Mouse (Mus musculus): Measurements from ENCODE around the gene Zfp1. TPM values are rescaled to one million over a fixed set of nuclear protein-coding genes. Genes with fewer than 3 reads are reported as not detected.

Gene Zfp1
- polyA plus RNA-seq, 1 experiment from 2014 or later = 28.4 TPM

GRCm38 (mm10) chr8:111613181-111613580, 30.0 kb upstream of the Zfp1 start:
- WGBS = 88% methylated on average over 5 of the region's 5 CpGs

GRCm38 (mm10) chr8:111614786-111615701, 28.2 kb upstream of the Zfp1 start:
- Histone ChIP-seq H3K9ac (no peak overlapping the region), H3K27ac (no peak overlapping the region), H3K9me3 (no peaks in the 10 kb centered on the region), H3K4me1 (0 out of 2 replicates have a peak, but pooled peaks cover 8% of the 10 kb centered on the region), H3K4me2 (no peak overlapping the region), H3K27me3 (no peaks in the 10 kb centered on the region), H3K4me3 (replicated peaks) (no peak overlapping the region), H3K36me3 (replicated peaks) (peaks cover 14% of the 10 kb centered on the region)
- WGBS = 93% methylated on average over 6 of the region's 6 CpGs
- no peak for ATAC-seq (ENCODE audit: low FRiP score)

More at GRCm38 (mm10) chr8:111613181-111613580, 30.0 kb upstream of the Zfp1 start:
- no peaks in the 10 kb centered on the region for H3K27me3 ChIP-seq
- no peak overlapping the region for H3K27ac ChIP-seq
- H3K9ac ChIP-seq = no peak overlapping the region
- no peaks in the 10 kb centered on the region for H3K9me3 ChIP-seq
- no peak for ATAC-seq (ENCODE audit: low FRiP score)
- no peak overlapping the region for H3K4me2 ChIP-seq
- peaks cover 8% of the 10 kb centered on the region for H3K36me3 ChIP-seq (replicated peaks)
- H3K4me3 ChIP-seq (replicated peaks) = no peak overlapping the region
- H3K4me1 ChIP-seq = 0 out of 2 replicates have a peak, but pooled peaks cover 8% of the 10 kb centered on the region

GRCm38 (mm10) chr8:111617812-111618211, 25.4 kb upstream of the Zfp1 start:
- peaks cover 30% of the 10 kb centered on the region for H3K36me3 ChIP-seq (replicated peaks)
- H3K9ac ChIP-seq = no peak overlapping the region
- no peaks in the 10 kb centered on the region for H3K9me3 ChIP-seq
- no peak overlapping the region for H3K4me2 ChIP-seq
- no peak overlapping the region for H3K4me3 ChIP-seq (replicated peaks)
- no peak for ATAC-seq (ENCODE audit: low FRiP score)
- peaks cover 8% of the 10 kb centered on the region; the same call in 1 of the 2 replicates for H3K4me1 ChIP-seq
- no peaks in the 10 kb centered on the region for H3K27me3 ChIP-seq
- no peak overlapping the region for H3K27ac ChIP-seq
- WGBS = 68% methylated on average over 6 of the region's 6 CpGs

- Histone ChIP-seq H3K4me2 (no peak overlapping the region), H3K4me3 (replicated peaks) (no peak overlapping the region), H3K4me1 (peaks cover 8% of the 10 kb centered on the region; the same call in 1 of the 2 replicates), H3K36me3 (replicated peaks) (peaks cover 29% of the 10 kb centered on the region), H3K27ac (no peak overlapping the region), H3K9me3 (no peaks in the 10 kb centered on the region), H3K27me3 (no peaks in the 10 kb centered on the region), H3K9ac (no peak overlapping the region)
- 95% methylated on average over 4 of the region's 4 CpGs for WGBS
- no peak for ATAC-seq (ENCODE audit: low FRiP score)
Measured at GRCm38 (mm10) chr8:111618273-111618672, 24.9 kb upstream of the Zfp1 start.

- Histone ChIP-seq H3K4me3 (replicated peaks) (no peak overlapping the region), H3K27ac (no peak overlapping the region), H3K9me3 (no peaks in the 10 kb centered on the region), H3K27me3 (no peaks in the 10 kb centered on the region), H3K36me3 (replicated peaks) (peaks cover 39% of the 10 kb centered on the region), H3K4me2 (no peak overlapping the region), H3K9ac (no peak overlapping the region), H3K4me1 (peaks cover 8% of the 10 kb centered on the region; the same call in 1 of the 2 replicates)
- no peak for ATAC-seq (ENCODE audit: low FRiP score)
- WGBS = 75% methylated on average over 1 of the region's 1 CpGs
Measured at GRCm38 (mm10) chr8:111619936-111620335, 23.3 kb upstream of the Zfp1 start.

- Histone ChIP-seq H3K9me3 (no peaks in the 10 kb centered on the region), H3K4me1 (peaks cover 8% of the 10 kb centered on the region; the same call in 1 of the 2 replicates), H3K4me3 (replicated peaks) (no peak overlapping the region), H3K27me3 (no peaks in the 10 kb centered on the region), H3K4me2 (no peak overlapping the region), H3K27ac (0 out of 2 replicates have a peak overlapping the region, but pooled peaks have one; percentile 9), H3K9ac (no peak overlapping the region), H3K36me3 (replicated peaks) (peaks cover 39% of the 10 kb centered on the region)
- 65% methylated on average over 3 of the region's 3 CpGs for WGBS
- ATAC-seq (ENCODE audit: low FRiP score) = no peak
Measured at GRCm38 (mm10) chr8:111622104-111622503, 21.1 kb upstream of the Zfp1 start.

GRCm38 (mm10) chr8:111622553-111622952, 20.6 kb upstream of the Zfp1 start:
- Histone ChIP-seq H3K4me3 (replicated peaks) (no peak overlapping the region), H3K4me1 (peaks cover 7% of the 10 kb centered on the region; the same call in 1 of the 2 replicates), H3K36me3 (replicated peaks) (peaks cover 39% of the 10 kb centered on the region), H3K9ac (no peak overlapping the region), H3K9me3 (no peaks in the 10 kb centered on the region), H3K27me3 (no peaks in the 10 kb centered on the region), H3K27ac (no peak overlapping the region; the same call in 1 of the 2 replicates), H3K4me2 (no peak overlapping the region)
- 79% methylated on average over 10 of the region's 10 CpGs for WGBS
- ATAC-seq (ENCODE audit: low FRiP score) = no peak

GRCm38 (mm10) chr8:111624081-111624852, 18.9 kb upstream of the Zfp1 start:
- ATAC-seq (ENCODE audit: low FRiP score) = no peak
- 0 out of 2 replicates have a peak overlapping the region, but pooled peaks have one; percentile 3 for H3K27ac ChIP-seq

GRCm38 (mm10) chr8:111624853-111625221, 18.4 kb upstream of the Zfp1 start:
- Histone ChIP-seq H3K9ac (no peak overlapping the region), H3K4me2 (no peak overlapping the region), H3K27ac (no peak overlapping the region), H3K36me3 (replicated peaks) (peaks cover 38% of the 10 kb centered on the region), H3K4me1 (no peaks in the 10 kb centered on the region; the same call in 1 of the 2 replicates), H3K9me3 (no peaks in the 10 kb centered on the region), H3K4me3 (replicated peaks) (no peak overlapping the region), H3K27me3 (no peaks in the 10 kb centered on the region)
- peak; percentile 31; the same call in 1 of the 2 replicates for ATAC-seq (ENCODE audit: low FRiP score)
- 92% methylated on average over 10 of the region's 10 CpGs for WGBS

More at GRCm38 (mm10) chr8:111624081-111624852, 18.9 kb upstream of the Zfp1 start:
- H3K4me3 ChIP-seq (replicated peaks) = no peak overlapping the region
- H3K27me3 ChIP-seq = no peaks in the 10 kb centered on the region
- no peaks in the 10 kb centered on the region; the same call in 1 of the 2 replicates for H3K4me1 ChIP-seq
- H3K4me2 ChIP-seq = no peak overlapping the region
- H3K9me3 ChIP-seq = no peaks in the 10 kb centered on the region
- 86% methylated on average over 12 of the region's 12 CpGs for WGBS
- H3K36me3 ChIP-seq (replicated peaks) = peaks cover 40% of the 10 kb centered on the region
- H3K9ac ChIP-seq = no peak overlapping the region

- no peaks in the 10 kb centered on the region for H3K27me3 ChIP-seq
- 0 out of 2 replicates have a peak, but pooled peaks have one; percentile 16 for ATAC-seq (ENCODE audit: low FRiP score)
- H3K9ac ChIP-seq = no peak overlapping the region
- H3K4me3 ChIP-seq (replicated peaks) = no peak overlapping the region
- no peak overlapping the region for H3K4me2 ChIP-seq
- no peak overlapping the region for H3K27ac ChIP-seq
- H3K36me3 ChIP-seq (replicated peaks) = peaks cover 31% of the 10 kb centered on the region
- no peaks in the 10 kb centered on the region; the same call in 1 of the 2 replicates for H3K4me1 ChIP-seq
- no peaks in the 10 kb centered on the region for H3K9me3 ChIP-seq
- 32% methylated on average over 6 of the region's 6 CpGs for WGBS
Measured at GRCm38 (mm10) chr8:111625694-111626527, 17.3 kb upstream of the Zfp1 start.

GRCm38 (mm10) chr8:111626528-111626820, 16.7 kb upstream of the Zfp1 start:
- Histone ChIP-seq H3K4me3 (replicated peaks) (no peak overlapping the region), H3K9me3 (no peaks in the 10 kb centered on the region), H3K27ac (no peak overlapping the region), H3K9ac (no peak overlapping the region), H3K27me3 (no peaks in the 10 kb centered on the region), H3K36me3 (replicated peaks) (peaks cover 29% of the 10 kb centered on the region), H3K4me2 (no peak overlapping the region), H3K4me1 (no peaks in the 10 kb centered on the region; the same call in 1 of the 2 replicates)
- WGBS = 79% methylated on average over 8 of the region's 8 CpGs
- ATAC-seq (ENCODE audit: low FRiP score) = no peak
